Mouse (Mus musculus) embryonic facial prominence, embryonic 11.5 days (tissue): ENCODE measurements at regions not wholly inside any gene's neighbourhood (a gene's known extent, or its start where the extent isn't known, plus 50 kb on each side); places are given as distances from the start of the nearest gene placed in this dataset.

Experiments used
- ATAC-seq: fragments of 200-750 bp; cut with Nextera tagmentation; replicated peaks from 2 replicates; pipeline ENCODE4 v1.8.0; 2017; ENCODE audit warnings: low read depth; ENCODE audit not compliant: insufficient number of reproducible peaks, low FRiP score, low TSS enrichment
- DNase-seq: peaks from one replicate; pipeline ENCODE4 v3.0.0-alpha.2; 2015; ENCODE audit warnings: low spot score
- H3K27ac ChIP-seq: fragments of 300-500 bp; sonication (generic); replicated peaks from 2 replicates; pipeline ENCODE4 v1.5.1; 2014; ENCODE audit warnings: mild to moderate bottlenecking, low read depth, low read length, control low read depth
- H3K27me3 ChIP-seq: fragments of 300-500 bp; sonication (generic); 2 replicates; pipeline ENCODE4 v1.6.1; 2014; ENCODE audit warnings: mild to moderate bottlenecking, low read length, moderate library complexity, mixed read lengths; ENCODE audit not compliant: control insufficient read depth, insufficient read depth
- H3K36me3 ChIP-seq: fragments of 300-500 bp; sonication (generic); replicated peaks from 2 replicates; pipeline ENCODE4 v1.6.1; 2014; ENCODE audit warnings: low read depth, mild to moderate bottlenecking, low read length, moderate library complexity, mixed read lengths; ENCODE audit not compliant: control insufficient read depth, insufficient read depth
- H3K4me1 ChIP-seq: fragments of 300-500 bp; sonication (generic); 2 replicates; pipeline ENCODE4 v1.6.1; 2014; ENCODE audit warnings: low read length, mixed read lengths; ENCODE audit not compliant: control insufficient read depth, insufficient read depth
- H3K4me2 ChIP-seq: fragments of 300-500 bp; sonication (generic); 2 replicates; pipeline ENCODE4 v1.6.1; 2014; ENCODE audit warnings: low read depth, mild to moderate bottlenecking, control low read depth, low read length, moderate library complexity
- H3K4me3 ChIP-seq: fragments of 300-500 bp; sonication (generic); 2 replicates; pipeline ENCODE4 v1.5.1; 2014; ENCODE audit warnings: low read depth, low read length, control low read depth
- H3K9ac ChIP-seq: fragments of 300-500 bp; sonication (generic); replicated peaks from 2 replicates; pipeline ENCODE4 v1.6.1; 2014; ENCODE audit warnings: mild to moderate bottlenecking, control low read depth, low read length
- H3K9me3 ChIP-seq: fragments of 300-500 bp; sonication (generic); replicated peaks from 2 replicates; pipeline ENCODE4 v1.6.1; 2016; ENCODE audit warnings: mild to moderate bottlenecking, low read length, inconsistent platforms, mixed read lengths; ENCODE audit not compliant: control insufficient read depth
- WGBS: fragments of 180-500 bp; shearing (Covaris S2); extraction: QIAGEN DNeasy Blood & Tissue Kit; methylation state at CpG from one replicate; pipeline ENCODE4 v1.1.7; 2014; 5-methylcytosine and 5-hydroxymethylcytosine counted together

- no peaks in the 10 kb centered on the region for H3K9me3 ChIP-seq
- H3K27me3 ChIP-seq, result no peaks in the 10 kb centered on the region
- DNase-seq (no peak), ATAC-seq (no peak)
- no peak overlapping the region for H3K9ac ChIP-seq
- no peak overlapping the region for H3K4me3 ChIP-seq
- H3K4me2 ChIP-seq, result no peak overlapping the region
- no peak overlapping the region for H3K27ac ChIP-seq
- 76% methylated on average over 1 of the region's 1 CpGs for WGBS
- no peaks in the 10 kb centered on the region for H3K4me1 ChIP-seq
- no peaks in the 10 kb centered on the region for H3K36me3 ChIP-seq
Measured at GRCm38 (mm10) chr15:56018141-56018540, 1459.3 kb downstream of the Slc22a22 start.

GRCm38 (mm10) chr15:56017561-56017960 lies 1459.9 kb downstream of the Slc22a22 start:
- no peaks in the 10 kb centered on the region for H3K27me3 ChIP-seq
- ATAC-seq (no peak), DNase-seq (no peak)
- H3K4me2 ChIP-seq, result no peak overlapping the region
- H3K4me3 ChIP-seq, result no peak overlapping the region
- H3K9ac ChIP-seq, result no peak overlapping the region
- H3K4me1 ChIP-seq, result no peaks in the 10 kb centered on the region
- H3K9me3 ChIP-seq, result no peaks in the 10 kb centered on the region
- no peaks in the 10 kb centered on the region for H3K36me3 ChIP-seq
- H3K27ac ChIP-seq, result no peak overlapping the region
- WGBS, result 83% methylated on average over 1 of the region's 1 CpGs

- no peak overlapping the region for H3K27ac ChIP-seq
- no peak for DNase-seq
- H3K9ac ChIP-seq, result no peak overlapping the region
- ATAC-seq, result no peak
- H3K27me3 ChIP-seq, result no peaks in the 10 kb centered on the region
- no peaks in the 10 kb centered on the region for H3K9me3 ChIP-seq
- H3K4me3 ChIP-seq, result no peak overlapping the region
- H3K36me3 ChIP-seq, result no peaks in the 10 kb centered on the region
- no peaks in the 10 kb centered on the region for H3K4me1 ChIP-seq
- no peak overlapping the region for H3K4me2 ChIP-seq
- WGBS, result 80% methylated on average over 1 of the region's 1 CpGs
Measured at GRCm38 (mm10) chr15:56016070-56016469, 1461.4 kb downstream of the Slc22a22 start.

- Histone ChIP-seq H3K36me3 (no peaks in the 10 kb centered on the region), H3K27ac (no peak overlapping the region), H3K4me3 (no peak overlapping the region), H3K4me1 (no peaks in the 10 kb centered on the region), H3K9ac (no peak overlapping the region), H3K27me3 (no peaks in the 10 kb centered on the region), H3K9me3 (no peaks in the 10 kb centered on the region), H3K4me2 (no peak overlapping the region)
- 64% methylated on average over 8 of the region's 8 CpGs for WGBS
- ATAC-seq, result no peak
- no peak for DNase-seq
Measured at GRCm38 (mm10) chr15:56014059-56014620, 1463.3 kb downstream of the Slc22a22 start.

GRCm38 (mm10) chr15:56008603-56009174 lies 1468.7 kb downstream of the Slc22a22 start:
- H3K27me3 ChIP-seq, result no peaks in the 10 kb centered on the region
- H3K4me1 ChIP-seq, result no peaks in the 10 kb centered on the region
- no peak overlapping the region for H3K4me2 ChIP-seq
- no peak overlapping the region for H3K9ac ChIP-seq
- H3K4me3 ChIP-seq, result no peak overlapping the region
- no peaks in the 10 kb centered on the region for H3K36me3 ChIP-seq
- H3K27ac ChIP-seq, result no peak overlapping the region
- 69% methylated on average over 5 of the region's 5 CpGs for WGBS
- no peak for ATAC-seq
- DNase-seq, result no peak
- H3K9me3 ChIP-seq, result no peaks in the 10 kb centered on the region

GRCm38 (mm10) chr15:56007376-56007775 lies 1470.0 kb downstream of the Slc22a22 start:
- no peak overlapping the region for H3K9ac ChIP-seq
- 84% methylated on average over 3 of the region's 3 CpGs for WGBS
- no peak for ATAC-seq

GRCm38 (mm10) chr15:56005361-56005760 lies 1472.1 kb downstream of the Slc22a22 start:
- Histone ChIP-seq H3K4me3 (no peak overlapping the region), H3K4me1 (no peaks in the 10 kb centered on the region), H3K27ac (no peak overlapping the region), H3K27me3 (no peaks in the 10 kb centered on the region), H3K9ac (no peak overlapping the region), H3K9me3 (no peaks in the 10 kb centered on the region), H3K4me2 (no peak overlapping the region), H3K36me3 (no peaks in the 10 kb centered on the region)
- no peak for ATAC-seq
- 85% methylated on average over 8 of the region's 8 CpGs for WGBS
- DNase-seq, result no peak

More at GRCm38 (mm10) chr15:56007376-56007775, 1470.0 kb downstream of the Slc22a22 start:
- DNase-seq, result no peak
- H3K27me3 ChIP-seq, result no peaks in the 10 kb centered on the region
- H3K36me3 ChIP-seq, result no peaks in the 10 kb centered on the region
- no peak overlapping the region for H3K4me3 ChIP-seq
- H3K9me3 ChIP-seq, result no peaks in the 10 kb centered on the region
- no peak overlapping the region for H3K4me2 ChIP-seq
- no peaks in the 10 kb centered on the region for H3K4me1 ChIP-seq
- no peak overlapping the region for H3K27ac ChIP-seq

- Histone ChIP-seq H3K27me3 (no peaks in the 10 kb centered on the region), H3K4me3 (no peak overlapping the region), H3K9ac (no peak overlapping the region), H3K4me1 (no peaks in the 10 kb centered on the region), H3K9me3 (no peaks in the 10 kb centered on the region), H3K36me3 (no peaks in the 10 kb centered on the region), H3K4me2 (no peak overlapping the region), H3K27ac (no peak overlapping the region)
- ATAC-seq (no peak), DNase-seq (no peak)
- 90% methylated on average over 3 of the region's 3 CpGs for WGBS
Measured at GRCm38 (mm10) chr15:56003921-56004320, 1473.5 kb downstream of the Slc22a22 start.
